Comparison of ENCODE assay signal across 8 mouse cellular contexts in the genomic region with DNA sequence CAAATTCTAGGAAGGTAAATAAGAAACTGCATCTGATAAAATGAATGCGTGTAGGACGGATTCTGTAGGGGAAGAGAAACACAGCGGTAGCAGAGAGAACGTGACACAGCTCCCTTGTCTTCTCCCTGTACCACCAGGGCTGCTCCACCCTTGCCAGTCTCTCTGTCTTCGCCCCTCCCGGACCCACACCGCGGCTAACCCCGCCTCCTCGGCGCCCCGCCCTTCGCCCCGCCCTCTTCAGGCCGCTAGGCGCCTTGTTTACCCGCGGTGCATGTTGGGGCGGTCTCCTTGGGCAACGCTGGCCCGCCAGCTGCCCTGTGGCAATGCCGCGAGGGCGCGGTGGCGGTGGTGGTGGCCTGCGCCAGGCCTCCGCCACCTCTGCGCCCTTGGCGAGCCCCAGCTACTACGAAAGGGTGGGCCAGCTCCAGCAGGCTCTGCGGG. TPM values are rescaled to one million over a fixed set of nuclear protein-coding genes. Genes with fewer than 3 reads are reported as not detected.
A peak's percentile ranks its signal among the peaks of the same experiment; 100 is the strongest.
DNase-seq lines count a peak whose midpoint lies in the region; ATAC-seq and TF ChIP-seq lines count a peak whose summit lies in the region.

A gene (plus strand): TSS at position 266 of the 441 bp plus-strand sequence.

- peak; percentile 99 for ATAC-seq in forebrain, embryonic 14.5 days
- ATAC-seq in liver, postnatal 0 days = peak; percentile 100
- peak; percentile 99 for ATAC-seq in neural tube, embryonic 13.5 days (ENCODE audit: low read depth)

- no peak within 1 kb of the TSS for H3K27ac ChIP-seq in ES-E14 (ENCODE audit: insufficient read depth, low read depth, low read length, poor library complexity, severe bottlenecking)
- peak within 1 kb of the TSS; percentile 70 for H3K27ac ChIP-seq in forebrain, embryonic 14.5 days (ENCODE audit: low read depth, low read length)
- peak within 1 kb of the TSS; percentile 88 for H3K27ac ChIP-seq in liver, postnatal 0 days (ENCODE audit: low read depth)
- peak within 1 kb of the TSS; percentile 81 for H3K27ac ChIP-seq in neural tube, embryonic 13.5 days (replicated peaks)

- H3K4me1 ChIP-seq in ES-E14 (ENCODE audit: control insufficient read depth in 2 of 2, insufficient read depth in 2 of 2, low read length in 2 of 2, poor library complexity in 1 of 2) = no peaks in the 10 kb centered on the region
- peaks cover 3% of the 10 kb centered on the region; the same call in 1 of the 2 replicates for H3K4me1 ChIP-seq in forebrain, embryonic 14.5 days (ENCODE audit: control insufficient read depth, insufficient read depth, low read length)
- H3K4me1 ChIP-seq in liver, postnatal 0 days (ENCODE audit: insufficient read depth) = 0 out of 2 replicates have a peak, but pooled peaks cover 6% of the 10 kb centered on the region
- no peaks in the 10 kb centered on the region; the same call in 1 of the 2 replicates for H3K4me1 ChIP-seq in neural tube, embryonic 13.5 days (replicated peaks)

- peak; percentile 50 for TF ChIP-seq CTCF in liver, postnatal 0 days (IDR thresholded peaks at IDR 0.05; ENCODE audit: low read depth)

- H3K4me2 ChIP-seq in forebrain, embryonic 14.5 days (ENCODE audit: low read length) = peak within 1 kb of the TSS; percentile 79
- H3K4me2 ChIP-seq in liver, postnatal 0 days (ENCODE audit: low read depth, low read length) = peak within 1 kb of the TSS; percentile 93
- H3K4me2 ChIP-seq in neural tube, embryonic 13.5 days = peak within 1 kb of the TSS; percentile 70

- no peak for TF ChIP-seq EP300 in liver, postnatal 0 days (IDR thresholded peaks at IDR 0.05; ENCODE audit: low read depth)

- WGBS in forebrain, embryonic 14.5 days = 2% methylated on average over 32 of the region's 32 CpGs
- under 1% methylated on average over 32 of the region's 32 CpGs for WGBS in liver, postnatal 0 days (ENCODE audit: insufficient replicate concordance)
- under 1% methylated on average over 32 of the region's 32 CpGs for WGBS in neural tube, embryonic 13.5 days

- peak within 1 kb of the TSS; percentile 82 to 93 for H3K4me3 ChIP-seq in ES-E14 (ENCODE audit: insufficient read depth in 1 of 2, low read depth in 1 of 2, low read length in 2 of 2, poor library complexity in 1 of 2, severe bottlenecking in 1 of 2)
- peak within 1 kb of the TSS; percentile 78 for H3K4me3 ChIP-seq in forebrain, embryonic 14.5 days (ENCODE audit: low read depth, low read length)
- H3K4me3 ChIP-seq in liver, postnatal 0 days (ENCODE audit: low read depth, low read length) = peak within 1 kb of the TSS; percentile 98
- H3K4me3 ChIP-seq in neural tube, embryonic 13.5 days = peak within 1 kb of the TSS; percentile 88

- H3K27me3 ChIP-seq in forebrain, embryonic 14.5 days (replicated peaks; ENCODE audit: control insufficient read depth, insufficient read depth, low read length) = no peaks in the 10 kb centered on the region
- no peaks in the 10 kb centered on the region for H3K27me3 ChIP-seq in liver, postnatal 0 days (ENCODE audit: insufficient read depth, low read length)
- H3K27me3 ChIP-seq in neural tube, embryonic 13.5 days = no peaks in the 10 kb centered on the region

- H3K9me3 ChIP-seq in ES-E14 (ENCODE audit: control insufficient read depth, insufficient read depth, low read depth, low read length) = no peaks in the 10 kb centered on the region
- no peaks in the 10 kb centered on the region for H3K9me3 ChIP-seq in forebrain, embryonic 14.5 days (replicated peaks; ENCODE audit: control insufficient read depth, low read length)
- H3K9me3 ChIP-seq in liver, postnatal 0 days (ENCODE audit: low read length) = no peaks in the 10 kb centered on the region
- H3K9me3 ChIP-seq in neural tube, embryonic 13.5 days = no peaks in the 10 kb centered on the region

- in situ Hi-C loops in ES-E14 (cut with MboI; ENCODE audit: low sequenced_read_pairs in 2 of 2, unreplicated experiment in 2 of 2) = no loop called here

- intact Hi-C loops in heart, postnatal 14 days (cut with DNase I) = loop anchor here (5.0 to 10.0 kb wide), 2 partner anchors 42 to 159 kb away; a partner anchor contains a TSS

- DNase-seq in ES-E14 (ENCODE audit: low read depth, low spot score) = peak; percentile 79
- peak; percentile 93 for DNase-seq in cerebellum, adult 11 months
- peak; percentile 95 for DNase-seq in forebrain, embryonic 14.5 days (ENCODE audit: low spot score)
- DNase-seq in heart, postnatal 14 days = peak; percentile 94
- DNase-seq in layer of hippocampus, adult 11-12 months (ENCODE audit: low spot score) = peak; percentile 91
- peak; percentile 99 for DNase-seq in liver, postnatal 0 days
- DNase-seq in telencephalon, adult 2 months (ENCODE audit: low read depth, low spot score) = peak; percentile 85

- H3K9ac ChIP-seq in ES-E14 (ENCODE audit: insufficient read depth, low read depth, low read length, poor library complexity, severe bottlenecking) = peak within 1 kb of the TSS; percentile 88
- H3K9ac ChIP-seq in forebrain, embryonic 14.5 days (ENCODE audit: low read length) = peak within 1 kb of the TSS; percentile 84
- H3K9ac ChIP-seq in liver, postnatal 0 days (replicated peaks) = peak within 1 kb of the TSS; percentile 95
- H3K9ac ChIP-seq in neural tube, embryonic 13.5 days = peak within 1 kb of the TSS; percentile 84

- H3K36me3 ChIP-seq in ES-E14 (ENCODE audit: control insufficient read depth, insufficient read depth, low read length, poor library complexity, severe bottlenecking) = no peaks in the 10 kb centered on the region
- no peaks in the 10 kb centered on the region for H3K36me3 ChIP-seq in forebrain, embryonic 14.5 days (ENCODE audit: control insufficient read depth, insufficient read depth, low read length)
- no peaks in the 10 kb centered on the region for H3K36me3 ChIP-seq in liver, postnatal 0 days (replicated peaks; ENCODE audit: insufficient read depth, low read length)
- H3K36me3 ChIP-seq in neural tube, embryonic 13.5 days = no peaks in the 10 kb centered on the region

TF ChIP-seq in ES-E14, 5 proteins besides CTCF, POLR2A, EP300 and RAD21:
- TF ChIP-seq ZC3H11A (IDR thresholded peaks at IDR 0.05; ENCODE audit: borderline replicate concordance, low read depth, low read length) (no peak), CHD2 (IDR thresholded peaks at IDR 0.05; ENCODE audit: low read depth, low read length) (no peak), ZNF384 (IDR thresholded peaks at IDR 0.05; ENCODE audit: low read depth, low read length) (no peak), HCFC1 (IDR thresholded peaks at IDR 0.05; ENCODE audit: borderline replicate concordance, insufficient read depth, low read length) (no peak), MAFK (IDR thresholded peaks at IDR 0.05; ENCODE audit: insufficient read depth, low read depth, low read length) (no peak)

RNA-seq across cellular contexts. Expression of the gene that starts here (rescaled TPM):
- 6.3 and 8.5 TPM in 2 replicates for total RNA-seq in ES-E14 (2012; rRNA removed)
- polyA plus RNA-seq in forebrain, embryonic 14.5 days (2014; fragmentation: Nextera tagmentation; extraction: Ambion mirVana) = 28.7 and 30.5 TPM in 2 replicates
- 10 to 100 TPM; 54.5 to 64.3 TPM for total RNA-seq in heart, postnatal 14 days (2021)
- polyA plus RNA-seq in liver, postnatal 0 days (2015; fragmentation: Nextera tagmentation; extraction: Ambion mirVana) = 8.2 and 8.5 TPM in 2 replicates
- 36.4 and 37.0 TPM in 2 replicates for polyA plus RNA-seq in neural tube, embryonic 13.5 days (2015; fragmentation: Nextera tagmentation; extraction: Ambion mirVana)
